ENCODE assay signal across 20 mouse cellular contexts in the genomic region with DNA sequence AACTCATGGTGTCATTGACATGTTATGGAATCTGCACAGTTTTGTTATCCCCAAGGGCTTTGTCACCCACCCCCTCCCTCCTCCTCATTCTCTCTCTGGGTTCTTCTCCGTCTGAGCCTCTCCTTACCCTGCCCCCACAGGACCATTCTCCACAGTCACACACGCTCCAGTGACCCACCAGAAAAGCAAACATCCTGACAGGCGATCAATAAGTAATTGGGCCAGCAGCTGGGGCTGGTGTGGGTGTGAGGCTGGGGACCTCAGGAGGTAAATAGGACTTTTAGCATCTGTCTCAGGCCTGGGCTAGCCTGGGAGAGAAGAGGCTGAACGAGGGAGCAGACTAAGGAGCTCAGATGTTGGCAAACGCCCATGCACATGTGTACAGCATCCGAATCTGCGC.
A peak's percentile ranks its signal among the peaks of the same experiment; 100 is the strongest.
DNase-seq lines count a peak whose midpoint lies in the region; ATAC-seq lines count a peak whose summit lies in the region.
"Had no signal": no experiment of that assay in that cellular context is flagged by ENCODE, and none has a peak within 500 bp of the region (broad histone marks: within the 10 kb centered on the region; RNA-seq: fewer than 3 reads in every experiment).

No protein-coding gene starts in this region.

- 73% methylated on average over 7 of the region's 7 CpGs for WGBS in embryonic facial prominence, embryonic 14.5 days
- WGBS in embryonic facial prominence, embryonic 10.5 days, result 73% methylated on average over 7 of the region's 7 CpGs
- WGBS in hindbrain, embryonic 11.5 days, result 63% methylated on average over 7 of the region's 7 CpGs
- WGBS in hindbrain, embryonic 12.5 days, result 52% methylated on average over 7 of the region's 7 CpGs

- H3K27me3 ChIP-seq in embryonic facial prominence, embryonic 14.5 days (replicated peaks; ENCODE audit: control insufficient read depth, insufficient read depth, low read length), result peaks cover 25% of the 10 kb centered on the region
- peaks cover 78% of the 10 kb centered on the region for H3K27me3 ChIP-seq in embryonic facial prominence, embryonic 10.5 days (replicated peaks; ENCODE audit: low read depth, poor library complexity, severe bottlenecking)
- peaks cover 18% of the 10 kb centered on the region for H3K27me3 ChIP-seq in hindbrain, embryonic 11.5 days (ENCODE audit: control insufficient read depth, insufficient read depth, low read length)
- H3K27me3 ChIP-seq in hindbrain, embryonic 12.5 days, result peaks cover 41% of the 10 kb centered on the region
- H3K27me3 ChIP-seq: CH12.LX had no signal

- H3K4me3 ChIP-seq in embryonic facial prominence, embryonic 14.5 days (ENCODE audit: low read depth, low read length), result no peak overlapping the region
- no peak overlapping the region for H3K4me3 ChIP-seq in embryonic facial prominence, embryonic 10.5 days
- H3K4me3 ChIP-seq in hindbrain, embryonic 11.5 days (ENCODE audit: low read depth, low read length), result no peak overlapping the region
- no peak overlapping the region for H3K4me3 ChIP-seq in hindbrain, embryonic 12.5 days
- H3K4me3 ChIP-seq: embryonic facial prominence, embryonic 13.5 days; forebrain, embryonic 13.5 days; forebrain, embryonic 15.5 days had no signal

- H3K4me2 ChIP-seq in embryonic facial prominence, embryonic 14.5 days (ENCODE audit: low read depth, low read length), result no peak overlapping the region
- H3K4me2 ChIP-seq in hindbrain, embryonic 11.5 days (replicated peaks; ENCODE audit: low read depth, low read length), result no peak overlapping the region
- H3K4me2 ChIP-seq in hindbrain, embryonic 12.5 days (replicated peaks), result no peak overlapping the region
- H3K4me2 ChIP-seq: embryonic facial prominence, embryonic 13.5 days; forebrain, embryonic 13.5 days; forebrain, embryonic 15.5 days had no signal

- no peak overlapping the region for H3K27ac ChIP-seq in embryonic facial prominence, embryonic 14.5 days (replicated peaks; ENCODE audit: low read depth, low read length)
- no peak overlapping the region for H3K27ac ChIP-seq in embryonic facial prominence, embryonic 10.5 days (replicated peaks)
- H3K27ac ChIP-seq in hindbrain, embryonic 11.5 days (ENCODE audit: low read depth, low read length), result no peak overlapping the region
- no peak overlapping the region for H3K27ac ChIP-seq in hindbrain, embryonic 12.5 days
- H3K27ac ChIP-seq: embryonic facial prominence, embryonic 13.5 days; forebrain, embryonic 13.5 days; forebrain, embryonic 15.5 days had no signal

- H3K36me3 ChIP-seq in embryonic facial prominence, embryonic 14.5 days (ENCODE audit: control insufficient read depth, insufficient read depth, low read length), result peaks cover 10% of the 10 kb centered on the region; the same call in 1 of the 2 replicates
- no peaks in the 10 kb centered on the region for H3K36me3 ChIP-seq in embryonic facial prominence, embryonic 10.5 days (replicated peaks)
- H3K36me3 ChIP-seq in hindbrain, embryonic 11.5 days (ENCODE audit: control insufficient read depth, insufficient read depth, low read length), result no peaks in the 10 kb centered on the region
- H3K36me3 ChIP-seq in hindbrain, embryonic 12.5 days, result peaks cover 15% of the 10 kb centered on the region; the same call in 1 of the 2 replicates
- H3K36me3 ChIP-seq: G1E had no signal

- H3K4me1 ChIP-seq in embryonic facial prominence, embryonic 14.5 days (ENCODE audit: control insufficient read depth, insufficient read depth, low read length), result 0 out of 2 replicates have a peak, but pooled peaks cover 6% of the 10 kb centered on the region
- peaks cover 32% of the 10 kb centered on the region for H3K4me1 ChIP-seq in embryonic facial prominence, embryonic 10.5 days
- H3K4me1 ChIP-seq in hindbrain, embryonic 11.5 days (replicated peaks; ENCODE audit: control insufficient read depth, insufficient read depth, low read length), result no peaks in the 10 kb centered on the region
- peaks cover 27% of the 10 kb centered on the region for H3K4me1 ChIP-seq in hindbrain, embryonic 12.5 days

- H3K9me3 ChIP-seq in embryonic facial prominence, embryonic 14.5 days (ENCODE audit: control insufficient read depth, low read length), result no peaks in the 10 kb centered on the region
- H3K9me3 ChIP-seq in embryonic facial prominence, embryonic 10.5 days, result no peaks in the 10 kb centered on the region
- H3K9me3 ChIP-seq in hindbrain, embryonic 11.5 days (ENCODE audit: control insufficient read depth, low read length), result no peaks in the 10 kb centered on the region
- H3K9me3 ChIP-seq in hindbrain, embryonic 12.5 days (replicated peaks), result no peaks in the 10 kb centered on the region
- H3K9me3 ChIP-seq: embryonic facial prominence, embryonic 13.5 days; forebrain, embryonic 13.5 days; forebrain, embryonic 15.5 days; G1E had no signal

- DNase-seq in embryonic facial prominence, embryonic 14.5 days (ENCODE audit: low spot score), result no peak
- DNase-seq in embryonic facial prominence, embryonic 10.5 days (ENCODE audit: low spot score), result no peak
- DNase-seq in hindbrain, embryonic 11.5 days (ENCODE audit: low spot score), result no peak
- DNase-seq in retina, embryonic 14.5 days (ENCODE audit: low spot score), result peak; percentile 77
- no peak for DNase-seq in layer of hippocampus, postnatal 14 days (ENCODE audit: low spot score in 2 of 2)
- DNase-seq: adrenal gland, adult 8-10 months; adrenal gland, postnatal 36 days; B cell, adult 2 months; cerebellum, adult 11-12 months; cerebellum, adult 9-10 months; forebrain, postnatal 0 days had no signal

- no peak overlapping the region for H3K9ac ChIP-seq in embryonic facial prominence, embryonic 14.5 days (ENCODE audit: low read depth, low read length)
- no peak overlapping the region for H3K9ac ChIP-seq in hindbrain, embryonic 11.5 days (ENCODE audit: low read depth, low read length)
- no peak overlapping the region for H3K9ac ChIP-seq in hindbrain, embryonic 12.5 days
- H3K9ac ChIP-seq: embryonic facial prominence, embryonic 13.5 days; forebrain, embryonic 13.5 days; forebrain, embryonic 15.5 days; forebrain, postnatal 0 days had no signal

- peak; percentile 12; the same call in 1 of the 2 replicates for ATAC-seq in embryonic facial prominence, embryonic 14.5 days (ENCODE audit: low read depth)
- peak; percentile 31; the same call in 1 of the 2 replicates for ATAC-seq in hindbrain, embryonic 11.5 days (ENCODE audit: low FRiP score)
- no peak for ATAC-seq in hindbrain, embryonic 12.5 days (ENCODE audit: low FRiP score)
- ATAC-seq: activated CD4-positive, CD25-positive, alpha-beta regulatory T cell, adult 4 months; CD4-positive, CD25-positive, alpha-beta regulatory T cell, adult 4 months; forebrain, embryonic 13.5 days; forebrain, embryonic 15.5 days; forebrain, postnatal 0 days; Patski had no signal
